Mouse (Mus musculus) testis, adult 2 months (tissue): Measurements from ENCODE around the gene Gsdme. TPM values are rescaled to one million over a fixed set of nuclear protein-coding genes. Genes with fewer than 3 reads are reported as not detected.

Experiments used
- H3K27ac ChIP-seq: fragments of 200-500 bp; 2 replicates; pipeline ENCODE4 v1.5.1; 2012; ENCODE audit warnings: low read depth, low read length; ENCODE audit not compliant: control insufficient read depth, insufficient read depth
- H3K27me3 ChIP-seq: fragments of 200-500 bp; 2 replicates; pipeline ENCODE4 v1.6.1; 2012; ENCODE audit warnings: mild to moderate bottlenecking, low read length, moderate library complexity; ENCODE audit not compliant: control insufficient read depth, insufficient read depth
- H3K36me3 ChIP-seq: fragments of 200-500 bp; 2 replicates; pipeline ENCODE4 v1.6.1; 2012; ENCODE audit warnings: mild to moderate bottlenecking, low read length; ENCODE audit not compliant: control insufficient read depth, insufficient read depth
- H3K4me1 ChIP-seq: fragments of 200-500 bp; 2 replicates; pipeline ENCODE4 v1.6.1; 2012; ENCODE audit warnings: low read length; ENCODE audit not compliant: control insufficient read depth, insufficient read depth
- H3K4me3 ChIP-seq: fragments of 200-500 bp; 2 replicates; pipeline ENCODE4 v1.5.1; 2012; ENCODE audit warnings: low read depth, mild to moderate bottlenecking, low read length, moderate library complexity, mixed read lengths; ENCODE audit not compliant: control insufficient read depth
- CTCF ChIP-seq: fragments of 200-500 bp; IDR thresholded peaks from 2 replicates; pipeline ENCODE4 v1.5.1; 2012; ENCODE audit warnings: low read depth, mild to moderate bottlenecking, inconsistent platforms, low read length, moderate library complexity; ENCODE audit not compliant: control insufficient read depth, insufficient read depth, insufficient replicate concordance
- POLR2A ChIP-seq: fragments of 200-500 bp; IDR thresholded peaks from 2 replicates; pipeline ENCODE4 v1.6.1; 2012; ENCODE audit warnings: low read depth, mild to moderate bottlenecking, inconsistent platforms, low read length, moderate library complexity; ENCODE audit not compliant: control insufficient read depth
- polyA plus RNA-seq: library from polyadenylated mRNA; depleted of rRNA; stranded (reverse); fragments of >200 nt; gene quantifications from 2 replicates; pipeline ENCODE4 v1.2.3, GENCODE M21; 2012

Gsdme gene
- polyA plus RNA-seq, 1 experiment: 1.9 TPM

GRCm38 (mm10) chr6:50191605-50192004, 72.1 kb downstream of the Gsdme start:
- no peak for TF ChIP-seq CTCF
- no peak for TF ChIP-seq POLR2A
- no peak overlapping the region for H3K27ac ChIP-seq

GRCm38 (mm10) chr6:50189376-50189775, 74.3 kb downstream of the Gsdme start:
- no peak for TF ChIP-seq POLR2A
- TF ChIP-seq CTCF: no peak
- H3K4me3 ChIP-seq: no peak overlapping the region
- H3K4me1 ChIP-seq: peaks cover 2% of the 10 kb centered on the region; the same call in 1 of the 2 replicates
- no peaks in the 10 kb centered on the region for H3K36me3 ChIP-seq
- no peak overlapping the region for H3K27ac ChIP-seq
- H3K27me3 ChIP-seq: no peaks in the 10 kb centered on the region

More at GRCm38 (mm10) chr6:50191605-50192004, 72.1 kb downstream of the Gsdme start:
- peaks cover 1% of the 10 kb centered on the region; the same call in 1 of the 2 replicates for H3K36me3 ChIP-seq
- no peaks in the 10 kb centered on the region for H3K4me1 ChIP-seq
- no peak overlapping the region for H3K4me3 ChIP-seq
- H3K27me3 ChIP-seq: no peaks in the 10 kb centered on the region

- no peak for TF ChIP-seq POLR2A
- TF ChIP-seq CTCF: no peak
- H3K4me3 ChIP-seq: no peak overlapping the region
- peaks cover 2% of the 10 kb centered on the region; the same call in 1 of the 2 replicates for H3K4me1 ChIP-seq
- H3K27me3 ChIP-seq: no peaks in the 10 kb centered on the region
- no peaks in the 10 kb centered on the region for H3K36me3 ChIP-seq
- no peak overlapping the region for H3K27ac ChIP-seq
Observed at GRCm38 (mm10) chr6:50187955-50188354, 75.7 kb downstream of the Gsdme start.

GRCm38 (mm10) chr6:50180189-50180588, 83.5 kb downstream of the Gsdme start:
- TF ChIP-seq CTCF: no peak
- no peak for TF ChIP-seq POLR2A
- no peak overlapping the region for H3K27ac ChIP-seq
- no peaks in the 10 kb centered on the region for H3K4me1 ChIP-seq
- H3K4me3 ChIP-seq: no peak overlapping the region
- no peaks in the 10 kb centered on the region for H3K36me3 ChIP-seq
- no peaks in the 10 kb centered on the region for H3K27me3 ChIP-seq

GRCm38 (mm10) chr6:50175736-50176135, 87.9 kb downstream of the Gsdme start:
- TF ChIP-seq POLR2A (no peak), CTCF (no peak)
- no peak overlapping the region for H3K4me3 ChIP-seq
- no peaks in the 10 kb centered on the region for H3K36me3 ChIP-seq
- H3K4me1 ChIP-seq: no peaks in the 10 kb centered on the region
- no peaks in the 10 kb centered on the region for H3K27me3 ChIP-seq
- H3K27ac ChIP-seq: no peak overlapping the region

GRCm38 (mm10) chr6:50169771-50170170, 93.9 kb downstream of the Gsdme start:
- TF ChIP-seq POLR2A (no peak), CTCF (no peak)
- Histone ChIP-seq H3K4me1 (no peaks in the 10 kb centered on the region), H3K27ac (no peak overlapping the region), H3K4me3 (no peak overlapping the region), H3K27me3 (no peaks in the 10 kb centered on the region), H3K36me3 (no peaks in the 10 kb centered on the region)

- Histone ChIP-seq H3K4me3 (no peak overlapping the region), H3K27me3 (no peaks in the 10 kb centered on the region), H3K27ac (no peak overlapping the region), H3K4me1 (no peaks in the 10 kb centered on the region), H3K36me3 (no peaks in the 10 kb centered on the region)
- TF ChIP-seq CTCF (no peak), POLR2A (no peak)
Observed at GRCm38 (mm10) chr6:50168821-50169220, 94.8 kb downstream of the Gsdme start.

- no peak overlapping the region for H3K27ac ChIP-seq
- no peak overlapping the region for H3K4me3 ChIP-seq
- H3K36me3 ChIP-seq: no peaks in the 10 kb centered on the region; the same call in 1 of the 2 replicates
- TF ChIP-seq POLR2A: no peak
- no peak for TF ChIP-seq CTCF
- no peaks in the 10 kb centered on the region for H3K27me3 ChIP-seq
- H3K4me1 ChIP-seq: no peaks in the 10 kb centered on the region
Observed at GRCm38 (mm10) chr6:50163013-50163412, 100.6 kb downstream of the Gsdme start.
